Mouse (Mus musculus): ENCODE measurements around the gene Gm10959. TPM values are rescaled to one million over a fixed set of nuclear protein-coding genes. Genes with fewer than 3 reads are reported as not detected.

The Gm10959 gene
- polyA plus RNA-seq, 1 experiment, result not detected

- no peak for DNase-seq (ENCODE audit: low read depth in 1 of 2, low spot score in 2 of 2)
- no peak within 1 kb of the TSS for H3K4me3 ChIP-seq (ENCODE audit: extremely low read depth, insufficient read depth, insufficient read length)
- H3K27ac ChIP-seq (ENCODE audit: insufficient read depth, low read length), result no peak within 1 kb of the TSS
- no peaks in the 10 kb centered on the region for H3K36me3 ChIP-seq (ENCODE audit: control insufficient read depth, insufficient read depth, low read length)
- WGBS, result 97% methylated on average over 3 of the region's 3 CpGs
- no peaks in the 10 kb centered on the region for H3K4me1 ChIP-seq (ENCODE audit: control insufficient read depth, insufficient read depth, insufficient read length)
- TF ChIP-seq POLR2A (IDR thresholded peaks at IDR 0.05; ENCODE audit: low read depth, low read length), result no peak
- no peak for TF ChIP-seq CTCF (IDR thresholded peaks at IDR 0.05; ENCODE audit: extremely low read depth, insufficient read depth, insufficient read length, insufficient replicate concordance)
- H3K27me3 ChIP-seq (ENCODE audit: control insufficient read depth, insufficient read depth, low read length), result no peaks in the 10 kb centered on the region
Measured at GRCm38 (mm10) chr3:122894772-122895171, 24.4 kb downstream of the Gm10959 start, which contains the start of gene Fabp2. Gene Fabp2 (plus strand): TSS chr3:122895072.

- 62% methylated on average over 5 of the region's 5 CpGs for WGBS
- no peaks in the 10 kb centered on the region for H3K36me3 ChIP-seq (ENCODE audit: control insufficient read depth, insufficient read depth, low read length)
- no peaks in the 10 kb centered on the region for H3K27me3 ChIP-seq (ENCODE audit: control insufficient read depth, insufficient read depth, low read length)
- no peak for DNase-seq (ENCODE audit: low read depth in 1 of 2, low spot score in 2 of 2)
- no peak overlapping the region for H3K27ac ChIP-seq (ENCODE audit: insufficient read depth, low read length)
- no peak for TF ChIP-seq POLR2A (IDR thresholded peaks at IDR 0.05; ENCODE audit: low read depth, low read length)
- TF ChIP-seq CTCF (IDR thresholded peaks at IDR 0.05; ENCODE audit: extremely low read depth, insufficient read depth, insufficient read length, insufficient replicate concordance), result no peak
- H3K4me3 ChIP-seq (ENCODE audit: extremely low read depth, insufficient read depth, insufficient read length), result no peak overlapping the region
- no peaks in the 10 kb centered on the region for H3K4me1 ChIP-seq (ENCODE audit: control insufficient read depth, insufficient read depth, insufficient read length)
Measured at GRCm38 (mm10) chr3:122888371-122888819, 30.8 kb downstream of the Gm10959 start.

- no peaks in the 10 kb centered on the region for H3K36me3 ChIP-seq (ENCODE audit: control insufficient read depth, insufficient read depth, low read length)
- no peak for TF ChIP-seq CTCF (IDR thresholded peaks at IDR 0.05; ENCODE audit: extremely low read depth, insufficient read depth, insufficient read length, insufficient replicate concordance)
- TF ChIP-seq POLR2A (IDR thresholded peaks at IDR 0.05; ENCODE audit: low read depth, low read length), result no peak
- 83% methylated on average over 4 of the region's 4 CpGs for WGBS
- H3K4me3 ChIP-seq (ENCODE audit: extremely low read depth, insufficient read depth, insufficient read length), result no peak overlapping the region
- H3K27ac ChIP-seq (ENCODE audit: insufficient read depth, low read length), result no peak overlapping the region
- H3K4me1 ChIP-seq (ENCODE audit: control insufficient read depth, insufficient read depth, insufficient read length), result no peaks in the 10 kb centered on the region
- DNase-seq (ENCODE audit: low read depth in 1 of 2, low spot score in 2 of 2), result no peak
- no peaks in the 10 kb centered on the region for H3K27me3 ChIP-seq (ENCODE audit: control insufficient read depth, insufficient read depth, low read length)
Measured at GRCm38 (mm10) chr3:122887505-122888301, 31.5 kb downstream of the Gm10959 start.

- Histone ChIP-seq H3K4me3 (ENCODE audit: extremely low read depth, insufficient read depth, insufficient read length) (no peak overlapping the region), H3K27ac (ENCODE audit: insufficient read depth, low read length) (no peak overlapping the region), H3K36me3 (ENCODE audit: control insufficient read depth, insufficient read depth, low read length) (no peaks in the 10 kb centered on the region), H3K4me1 (ENCODE audit: control insufficient read depth, insufficient read depth, insufficient read length) (no peaks in the 10 kb centered on the region), H3K27me3 (ENCODE audit: control insufficient read depth, insufficient read depth, low read length) (no peaks in the 10 kb centered on the region)
- TF ChIP-seq POLR2A (IDR thresholded peaks at IDR 0.05; ENCODE audit: low read depth, low read length) (no peak), CTCF (IDR thresholded peaks at IDR 0.05; ENCODE audit: extremely low read depth, insufficient read depth, insufficient read length, insufficient replicate concordance) (no peak)
- no peak for DNase-seq (ENCODE audit: low read depth in 1 of 2, low spot score in 2 of 2)
- WGBS, result 90% methylated on average over 8 of the region's 8 CpGs
Measured at GRCm38 (mm10) chr3:122878705-122879315, 40.4 kb downstream of the Gm10959 start.

GRCm38 (mm10) chr3:122877543-122877942 lies 41.6 kb downstream of the Gm10959 start:
- no peak overlapping the region for H3K4me3 ChIP-seq (ENCODE audit: extremely low read depth, insufficient read depth, insufficient read length)
- no peak overlapping the region for H3K27ac ChIP-seq (ENCODE audit: insufficient read depth, low read length)
- WGBS, result 96% methylated on average over 3 of the region's 3 CpGs
- H3K4me1 ChIP-seq (ENCODE audit: control insufficient read depth, insufficient read depth, insufficient read length), result no peaks in the 10 kb centered on the region
- no peak for DNase-seq (ENCODE audit: low read depth in 1 of 2, low spot score in 2 of 2)
- TF ChIP-seq CTCF (IDR thresholded peaks at IDR 0.05; ENCODE audit: extremely low read depth, insufficient read depth, insufficient read length, insufficient replicate concordance), result no peak
- TF ChIP-seq POLR2A (IDR thresholded peaks at IDR 0.05; ENCODE audit: low read depth, low read length), result no peak
- H3K36me3 ChIP-seq (ENCODE audit: control insufficient read depth, insufficient read depth, low read length), result no peaks in the 10 kb centered on the region
- no peaks in the 10 kb centered on the region for H3K27me3 ChIP-seq (ENCODE audit: control insufficient read depth, insufficient read depth, low read length)

- DNase-seq (ENCODE audit: low read depth in 1 of 2, low spot score in 2 of 2), result no peak
- Histone ChIP-seq H3K27ac (ENCODE audit: insufficient read depth, low read length) (no peak overlapping the region), H3K36me3 (ENCODE audit: control insufficient read depth, insufficient read depth, low read length) (no peaks in the 10 kb centered on the region), H3K4me3 (ENCODE audit: extremely low read depth, insufficient read depth, insufficient read length) (no peak overlapping the region), H3K4me1 (ENCODE audit: control insufficient read depth, insufficient read depth, insufficient read length) (no peaks in the 10 kb centered on the region), H3K27me3 (ENCODE audit: control insufficient read depth, insufficient read depth, low read length) (no peaks in the 10 kb centered on the region)
- TF ChIP-seq POLR2A (IDR thresholded peaks at IDR 0.05; ENCODE audit: low read depth, low read length) (no peak), CTCF (IDR thresholded peaks at IDR 0.05; ENCODE audit: extremely low read depth, insufficient read depth, insufficient read length, insufficient replicate concordance) (no peak)
- WGBS, result 84% methylated on average over 2 of the region's 2 CpGs
Measured at GRCm38 (mm10) chr3:122876870-122877269, 42.3 kb downstream of the Gm10959 start.

GRCm38 (mm10) chr3:122871596-122871995 lies 47.6 kb downstream of the Gm10959 start:
- Histone ChIP-seq H3K4me1 (ENCODE audit: control insufficient read depth, insufficient read depth, insufficient read length) (no peaks in the 10 kb centered on the region), H3K27me3 (ENCODE audit: control insufficient read depth, insufficient read depth, low read length) (no peaks in the 10 kb centered on the region), H3K27ac (ENCODE audit: insufficient read depth, low read length) (no peak overlapping the region), H3K36me3 (ENCODE audit: control insufficient read depth, insufficient read depth, low read length) (no peaks in the 10 kb centered on the region), H3K4me3 (ENCODE audit: extremely low read depth, insufficient read depth, insufficient read length) (no peak overlapping the region)
- no peak for DNase-seq (ENCODE audit: low read depth in 1 of 2, low spot score in 2 of 2)
- 81% methylated on average over 1 of the region's 1 CpGs for WGBS
- no peak for TF ChIP-seq POLR2A (IDR thresholded peaks at IDR 0.05; ENCODE audit: low read depth, low read length)
- TF ChIP-seq CTCF (IDR thresholded peaks at IDR 0.05; ENCODE audit: extremely low read depth, insufficient read depth, insufficient read length, insufficient replicate concordance), result no peak

Measured in spleen, adult 2 months (tissue).